Mouse (Mus musculus): Measurements from ENCODE around the gene 4930578C19Rik.
"Not testable (repeated sequence)": the region's sequence is repeated elsewhere in the genome, so short reads cannot be mapped to it uniquely, and the experiment has no call there.

The 4930578C19Rik gene

DNA sequence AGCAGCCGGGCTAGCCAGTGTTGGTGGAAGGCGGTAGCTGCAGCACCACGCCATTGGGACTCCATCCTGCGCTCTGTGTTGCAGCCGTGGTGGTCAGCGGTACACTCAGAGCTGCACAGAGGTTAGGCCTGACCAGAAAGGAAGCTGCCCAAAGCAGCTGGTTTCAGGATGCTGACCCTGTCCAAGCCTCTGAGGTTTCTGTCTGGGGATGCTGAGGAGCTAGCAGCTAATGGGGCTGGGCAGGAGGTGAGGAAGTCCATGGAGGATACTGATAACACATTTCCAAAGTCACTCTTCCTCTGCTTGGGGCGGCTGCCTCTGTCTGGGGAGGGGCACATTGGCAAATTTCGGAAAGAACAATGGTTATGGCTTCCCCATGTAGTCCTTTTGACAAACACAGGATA lies at the start of gene 4930578C19Rik:
Gene 4930578C19Rik, minus strand, starts transcription at position 200 of the 404 bp plus-strand sequence.
- DNase-seq: no peak

DNA sequence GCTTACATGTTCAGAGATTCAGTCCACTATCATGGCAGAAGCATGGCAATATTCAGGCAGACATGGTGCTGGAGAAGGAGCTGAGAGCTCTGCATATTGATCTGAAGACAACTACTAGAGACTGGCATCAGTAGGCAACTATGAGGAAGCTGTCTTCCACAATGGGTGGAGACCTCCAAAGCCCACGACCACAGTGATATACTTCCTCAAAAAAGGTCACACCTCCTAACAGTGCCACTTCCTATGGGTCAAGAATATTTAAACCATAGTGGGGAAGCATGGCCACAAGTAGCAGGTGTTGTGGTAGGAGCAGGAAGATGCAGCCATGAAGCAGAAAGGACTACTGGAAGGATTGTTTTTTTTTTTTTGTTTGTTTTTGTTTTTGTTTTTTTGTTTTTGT lies 6.5 kb upstream of the 4930578C19Rik start:
- DNase-seq: no peak

DNA sequence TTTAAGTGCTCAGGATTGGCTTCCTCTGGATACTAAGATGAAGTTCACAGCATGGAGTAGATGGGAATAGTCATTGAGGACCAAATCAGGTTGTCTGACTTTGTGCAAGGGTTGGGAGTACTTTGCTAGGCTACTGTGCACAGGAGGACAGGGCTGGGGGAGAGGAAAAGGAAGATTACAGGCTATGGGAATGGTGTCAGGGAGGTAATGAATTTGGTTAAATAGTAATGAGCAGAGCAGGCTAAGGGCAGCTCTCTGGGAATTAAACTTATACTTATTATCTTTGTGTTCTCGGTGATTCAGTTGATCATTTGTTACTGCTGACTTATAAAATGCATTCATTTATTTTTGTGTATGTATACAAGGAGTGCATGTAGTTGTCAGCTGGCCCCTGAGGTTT lies 1.7 kb upstream of the 4930578C19Rik start:
- DNase-seq: no peak

DNA sequence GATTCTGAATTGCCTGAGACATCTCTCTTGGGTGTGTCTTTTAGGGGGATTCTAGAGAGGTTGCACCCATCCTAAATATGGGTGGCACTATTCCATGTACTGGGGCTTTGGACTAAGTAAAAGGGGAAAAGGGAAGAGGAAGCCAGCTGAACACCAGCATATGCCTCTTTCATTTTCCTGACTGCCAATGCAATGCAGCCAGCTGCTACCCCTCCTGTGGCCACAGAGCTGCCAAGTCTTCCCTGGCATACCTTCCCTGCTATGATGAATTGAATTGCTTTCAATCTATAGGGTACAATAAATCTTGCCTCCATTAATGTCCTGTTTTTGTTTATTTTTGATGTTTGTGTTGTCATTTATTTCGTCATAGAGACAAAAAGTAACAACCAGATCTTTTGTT lies 9.6 kb downstream of the 4930578C19Rik start:
- no peak for DNase-seq

DNA sequence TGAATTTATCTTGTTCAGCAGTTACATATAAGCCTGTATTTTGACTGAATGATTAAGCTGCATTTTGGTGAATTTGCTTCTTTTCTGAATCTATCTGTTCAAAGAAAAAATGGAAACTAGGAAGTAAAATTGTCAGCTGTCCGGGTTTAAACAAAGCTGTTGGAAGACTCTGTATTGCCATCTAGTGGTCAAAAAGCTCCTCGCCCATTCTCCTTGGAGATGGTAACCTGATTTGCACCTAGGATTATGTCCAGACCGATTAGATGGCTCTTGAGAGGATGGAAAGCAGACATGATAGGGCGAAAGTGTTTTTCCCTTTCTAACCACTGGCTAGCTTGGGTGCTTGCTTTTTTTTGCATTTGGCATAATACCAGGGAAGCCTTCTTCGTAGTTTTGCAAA lies 19.1 kb downstream of the 4930578C19Rik start:
- DNase-seq: peak; percentile 6

DNA sequence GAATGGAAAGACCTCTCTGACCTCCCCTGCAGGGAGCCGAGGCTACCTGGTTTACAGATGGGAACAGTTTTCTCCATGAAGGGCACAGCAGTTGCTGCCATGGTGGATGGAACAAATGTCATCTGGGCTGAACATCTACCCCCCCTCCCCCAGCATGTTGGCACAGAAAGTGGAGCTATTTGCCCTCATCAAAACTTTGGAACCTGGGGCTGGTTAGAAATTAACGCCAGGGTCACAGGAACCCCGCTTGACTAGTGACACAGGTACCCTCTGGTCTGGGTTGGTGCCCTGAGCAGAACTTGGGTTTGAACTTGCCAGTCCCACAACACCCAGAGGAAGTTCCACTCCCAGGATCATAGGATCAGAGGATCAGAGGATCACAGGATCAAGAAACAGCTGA lies 35.7 kb downstream of the 4930578C19Rik start:
- no peak for DNase-seq

DNA sequence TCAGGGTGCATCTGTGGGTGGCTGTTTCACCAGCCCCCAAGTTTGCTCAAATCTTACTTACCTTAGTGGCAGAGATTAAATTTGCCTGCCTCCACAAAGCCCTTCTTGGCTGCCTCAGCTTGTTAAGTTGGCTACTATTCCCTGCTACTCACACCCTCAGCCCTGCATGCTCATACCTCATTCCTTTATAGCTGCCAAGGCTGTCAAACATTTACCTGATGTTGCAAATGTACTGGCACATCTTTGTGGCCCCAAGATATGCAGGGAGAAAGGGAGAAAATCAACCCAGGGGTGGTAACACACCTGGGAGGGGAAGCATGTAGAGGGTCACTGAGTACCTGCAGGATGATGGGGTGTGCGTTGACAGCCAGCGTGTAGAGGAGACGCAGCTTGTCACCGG lies 38.0 kb downstream of the 4930578C19Rik start:
- DNase-seq: no peak

DNA sequence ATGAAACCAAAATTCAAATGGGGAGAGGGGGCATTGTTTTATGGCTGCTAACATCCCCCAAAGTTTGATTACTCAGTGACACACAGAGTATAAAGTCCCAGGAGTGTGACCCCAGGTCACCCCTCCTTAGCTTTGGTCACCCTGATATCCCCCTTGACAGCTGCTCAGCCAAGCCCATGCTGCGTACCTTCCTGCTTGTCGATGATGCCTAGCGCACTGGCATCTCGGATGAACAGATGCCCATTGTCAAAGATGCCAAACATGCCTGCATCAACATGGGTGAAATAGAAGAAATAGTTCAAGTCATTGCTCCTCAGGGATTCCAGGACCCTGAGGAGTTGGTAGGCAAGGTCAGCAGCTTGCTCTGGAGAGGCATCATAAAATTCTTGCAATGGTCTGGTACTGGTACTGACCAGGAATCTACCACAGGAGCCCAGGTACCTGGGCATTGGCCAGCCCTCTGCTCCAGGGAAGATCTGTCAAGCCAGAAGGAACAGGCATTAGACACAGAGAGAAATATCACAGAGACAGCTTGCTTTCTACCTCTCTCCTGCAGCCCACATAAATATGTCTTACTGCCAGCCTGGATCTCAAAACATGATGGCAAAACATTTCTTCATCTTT lies 40.9 kb downstream of the 4930578C19Rik start:
- no peak for DNase-seq

DNA sequence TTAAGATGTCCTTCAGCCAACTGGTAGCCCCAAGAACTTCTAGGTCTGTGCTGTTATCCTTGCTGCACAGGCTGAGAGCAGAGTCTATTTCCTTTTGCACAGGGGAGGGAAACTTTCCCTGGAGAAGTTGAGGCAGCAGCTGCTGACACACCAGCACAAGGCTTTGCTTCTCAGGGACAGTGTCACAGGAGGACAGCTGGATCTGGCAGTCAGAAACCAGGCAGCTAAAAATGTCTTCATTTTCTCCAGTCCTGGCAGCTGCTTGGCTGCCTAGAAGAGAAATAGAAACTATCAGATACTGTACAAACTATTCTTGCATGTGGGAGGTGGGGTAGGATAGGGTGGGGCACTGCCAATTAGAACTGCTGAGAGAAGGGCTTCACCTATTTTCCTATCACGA lies 42.2 kb downstream of the 4930578C19Rik start:
- no peak for DNase-seq

DNA sequence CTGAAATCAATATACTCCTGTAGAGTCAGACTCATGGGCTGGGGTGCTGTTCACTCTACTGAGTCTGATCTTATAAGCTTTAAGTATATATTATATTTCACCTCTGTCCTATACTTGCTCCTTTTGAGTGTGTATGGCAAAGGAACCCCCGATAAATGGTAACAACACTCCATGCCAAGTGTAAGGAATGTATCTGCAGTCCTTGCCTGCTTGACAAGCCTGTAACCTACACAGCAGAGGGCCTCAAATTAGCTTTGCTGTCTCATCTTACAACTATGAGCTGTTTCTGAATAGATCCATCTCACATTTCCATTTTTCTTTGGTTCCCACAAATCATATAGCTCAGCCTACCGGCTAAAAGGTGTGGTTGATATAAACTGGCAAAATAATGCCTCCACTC lies 46.6 kb downstream of the 4930578C19Rik start:
- no peak for DNase-seq

DNA sequence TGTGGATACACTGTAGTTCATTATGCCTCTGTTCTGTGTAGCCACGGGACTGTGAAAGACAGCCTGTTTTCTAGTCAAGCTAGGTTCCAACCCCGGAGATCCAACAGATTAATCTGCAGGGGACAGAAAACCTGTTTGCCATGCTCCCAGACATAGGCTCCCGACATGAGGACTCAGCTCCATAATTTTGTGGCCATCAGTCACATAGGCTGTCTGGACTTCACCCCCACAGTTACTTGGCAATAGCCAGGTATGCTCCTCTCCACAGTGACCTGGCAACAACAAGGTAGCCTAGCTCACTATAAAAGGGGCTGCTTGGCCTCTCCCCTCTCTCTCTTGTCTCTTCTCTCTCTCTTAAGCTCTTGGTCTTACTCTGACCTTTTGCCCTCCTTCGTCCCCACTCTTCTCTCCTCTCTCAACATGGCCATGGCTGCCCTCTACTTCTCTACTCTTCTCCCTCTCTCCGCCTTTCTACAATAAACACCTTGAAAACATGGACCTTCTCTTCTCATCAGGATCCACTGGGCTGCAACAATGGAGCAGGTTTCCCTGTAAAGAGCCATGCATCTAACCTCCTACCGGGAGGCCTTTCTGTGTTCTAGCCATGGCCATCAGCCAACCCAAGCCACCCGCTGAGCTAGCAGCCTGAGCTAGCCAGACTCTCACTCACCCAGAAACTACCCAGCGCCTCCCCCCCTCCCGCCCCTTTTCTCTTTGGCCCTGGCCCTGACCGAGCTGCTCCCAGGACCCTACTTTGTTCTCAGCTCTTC lies 49.9 kb downstream of the 4930578C19Rik start:
- no peak for DNase-seq

DNA sequence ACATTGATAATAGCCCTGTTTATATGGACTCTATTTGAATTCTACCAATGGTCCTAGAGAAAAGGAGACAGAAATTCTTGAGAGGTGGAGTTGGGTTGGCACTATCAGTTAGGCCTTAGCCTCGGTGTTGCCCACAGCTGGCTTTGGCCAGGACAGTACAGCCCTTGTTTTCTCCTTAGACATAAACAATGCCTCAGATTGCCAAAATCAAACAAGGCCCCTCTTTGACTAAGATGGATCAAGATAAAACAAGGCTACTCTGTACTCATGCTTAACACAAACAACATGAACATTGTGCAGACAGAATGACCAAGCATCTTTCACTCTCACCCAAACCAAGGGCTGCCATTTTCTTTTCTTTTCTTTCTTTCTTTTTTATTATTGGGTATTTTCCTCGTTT lies 51.6 kb downstream of the 4930578C19Rik start:
- DNase-seq: no peak

DNA sequence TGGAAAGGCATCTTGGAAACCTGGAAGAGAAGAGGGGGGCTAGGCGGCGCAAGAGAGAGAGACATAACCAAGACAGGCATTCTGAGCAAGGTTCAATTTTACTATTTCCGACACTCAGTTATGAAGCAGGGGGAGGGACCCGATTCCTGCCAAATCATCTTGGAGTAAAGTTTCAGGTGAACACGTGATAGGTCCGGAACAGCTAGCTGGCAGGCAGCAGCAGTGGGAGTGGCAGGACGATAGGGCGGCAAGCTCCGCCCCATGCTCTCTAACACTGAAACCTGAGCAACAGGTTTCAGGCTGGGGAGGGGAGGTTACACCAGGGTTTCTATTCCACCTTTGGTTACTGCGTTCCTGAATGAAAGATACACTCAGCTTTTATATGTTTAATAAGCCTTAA lies 58.9 kb downstream of the 4930578C19Rik start:
- no peak for DNase-seq

DNA sequence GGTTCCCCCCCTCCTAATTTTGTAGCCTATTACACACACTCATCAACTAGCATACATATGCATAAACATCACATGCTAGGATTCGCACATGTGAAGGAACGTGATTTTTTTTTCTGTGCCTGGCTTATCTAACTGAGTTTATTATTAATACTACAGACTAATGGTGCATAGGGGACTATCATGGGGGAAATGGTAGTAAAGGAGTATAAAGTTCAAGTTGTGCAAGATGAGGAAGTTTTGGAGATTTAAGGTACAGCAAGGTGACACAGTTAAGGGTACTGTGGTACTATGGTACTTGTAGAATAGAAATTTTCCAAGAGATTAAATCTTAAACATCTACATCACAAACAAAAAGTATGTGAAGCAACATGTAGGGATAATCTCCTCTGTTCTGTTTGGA lies 64.5 kb downstream of the 4930578C19Rik start:
- DNase-seq: no peak

DNA sequence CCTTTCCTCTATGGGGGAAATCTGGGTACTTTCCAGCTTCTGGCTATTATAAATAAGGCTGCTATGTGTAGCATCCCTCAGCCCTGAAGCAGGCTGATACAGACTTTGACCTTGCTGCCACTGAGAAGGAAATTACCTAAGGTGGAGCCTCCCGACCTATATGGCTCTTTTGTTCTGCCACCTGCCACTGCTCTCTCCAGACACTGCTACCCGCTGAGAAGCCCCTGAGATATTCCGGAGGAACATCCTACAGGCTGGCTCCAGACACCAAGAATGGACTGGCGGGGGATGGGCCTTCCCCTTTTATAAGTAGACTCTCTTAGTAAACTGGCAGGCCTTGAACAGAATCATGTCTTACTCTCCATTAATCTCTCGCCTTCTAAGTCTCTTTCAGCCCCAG lies 77.0 kb downstream of the 4930578C19Rik start:
- DNase-seq: not testable (repeated sequence)
